Mouse (Mus musculus): ENCODE measurements around the gene Odf3.
A peak's percentile ranks its signal among the peaks of the same experiment; 100 is the strongest.
"Not testable (repeated sequence)": the region's sequence is repeated elsewhere in the genome, so short reads cannot be mapped to it uniquely, and the experiment has no call there.

The Odf3 gene

GRCm38 (mm10) chr7:140881696-140882468 lies 34.3 kb downstream of the Odf3 start, which contains the start of the genes Psmd13 and Sirt3:
Psmd13 (plus strand) TSS chr7:140881968.
Sirt3 (minus strand) TSS chr7:140882309.
- peak; percentile 91 for DNase-seq (ENCODE audit: low read depth)

DNA sequence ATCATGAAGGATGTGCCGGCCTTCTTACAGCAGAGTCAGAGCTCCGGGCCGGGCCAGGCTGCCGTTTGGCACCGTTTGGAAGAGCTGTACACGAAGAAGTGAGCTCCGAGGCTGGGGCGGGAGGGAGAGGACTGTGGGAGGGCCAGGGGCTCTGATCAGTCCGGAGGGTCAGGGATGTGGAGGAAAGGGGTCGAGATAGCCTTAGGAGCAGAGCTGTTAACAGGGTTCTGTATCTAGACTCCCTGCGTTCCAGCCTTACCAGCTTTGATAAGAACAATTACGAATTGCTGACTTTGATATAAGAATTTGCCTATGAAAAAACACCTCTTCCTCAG lies 34.8 kb downstream of the Odf3 start:
- no peak for DNase-seq (ENCODE audit: low read depth)

GRCm38 (mm10) chr7:140890636-140891035 lies 43.0 kb downstream of the Odf3 start:
- not testable (repeated sequence) for DNase-seq (ENCODE audit: low read depth)

DNA sequence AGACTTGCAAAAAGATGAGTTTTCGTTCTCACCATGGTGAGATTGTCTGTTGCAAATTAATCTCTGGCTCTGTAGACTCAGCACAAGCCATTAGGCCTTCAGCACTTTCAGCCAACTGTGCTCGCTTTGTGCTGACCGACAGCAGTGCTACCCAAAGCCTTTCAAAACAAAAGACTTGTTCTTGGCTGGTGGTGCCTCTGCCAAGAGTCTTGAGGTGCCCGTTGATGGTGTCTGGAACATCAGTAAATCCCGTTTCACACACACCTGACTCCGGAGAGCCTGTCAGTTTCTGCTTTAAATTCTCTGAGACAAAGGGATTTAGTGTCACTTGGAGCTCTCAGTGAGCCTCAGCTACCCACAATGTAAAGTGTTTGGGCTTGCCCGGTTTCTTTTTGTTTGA lies 46.4 kb downstream of the Odf3 start:
- DNase-seq (ENCODE audit: low read depth): no peak

DNA sequence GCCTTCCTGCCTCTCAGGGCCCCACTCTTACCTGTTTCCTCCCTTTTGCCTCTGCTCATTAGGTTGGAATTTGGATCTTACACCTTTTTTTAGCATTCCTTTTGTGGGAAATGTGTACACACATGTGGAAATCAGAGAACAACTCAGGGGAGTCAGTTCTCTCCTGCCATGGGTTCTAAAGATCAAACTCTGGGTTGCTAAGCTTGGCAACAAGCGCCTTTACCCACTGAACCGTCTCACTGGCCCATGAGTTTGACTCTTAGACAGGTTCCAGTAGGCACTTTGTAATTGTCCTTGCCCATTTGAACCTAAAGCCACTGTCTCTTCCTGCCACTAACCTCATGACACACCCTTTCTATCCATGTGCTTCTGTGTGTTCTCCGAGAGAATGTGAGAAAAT lies 47.0 kb downstream of the Odf3 start:
- DNase-seq (ENCODE audit: low read depth): no peak

GRCm38 (mm10) chr7:140897863-140898262 lies 50.3 kb downstream of the Odf3 start:
- DNase-seq (ENCODE audit: low read depth): no peak

GRCm38 (mm10) chr7:140899121-140899520 lies 51.5 kb downstream of the Odf3 start:
- DNase-seq (ENCODE audit: low read depth): no peak

DNA sequence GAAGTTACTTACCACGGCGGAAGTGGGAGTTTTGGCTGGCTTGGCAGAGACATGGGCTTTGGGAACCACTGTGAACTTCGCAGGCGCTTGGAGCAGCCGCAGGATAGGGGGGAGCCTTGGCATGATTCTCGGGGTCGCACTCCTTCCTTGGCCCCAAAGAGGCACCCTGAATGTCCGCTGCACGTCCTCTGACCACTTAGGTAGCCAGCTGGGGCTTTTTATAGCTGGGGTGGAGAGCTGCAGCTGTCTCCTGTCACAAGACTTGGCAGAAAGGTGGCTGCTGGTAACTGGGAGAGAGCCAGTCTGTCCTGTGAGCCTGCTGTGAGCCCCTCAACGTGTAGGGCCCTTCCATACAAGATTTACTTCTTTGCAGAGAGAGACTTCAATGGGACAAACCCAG lies 52.6 kb downstream of the Odf3 start, which contains the start of gene Cox8b:
Cox8b (minus strand) TSS at position 227 of the 400 bp plus-strand sequence.
- DNase-seq (ENCODE audit: low read depth): no peak

All from c-Kit-positive CD71-positive TER-119-negative erythroid progenitor cells, embryonic 14.5 days (primary cell).